Mouse (Mus musculus): ENCODE data around the gene Nfia. TPM values are rescaled to one million over a fixed set of nuclear protein-coding genes. Genes with fewer than 3 reads are reported as not detected.

Gene Nfia
- polyA plus RNA-seq, 1 experiment from 2014 or later, result 49.2 TPM

- Histone ChIP-seq H3K27me3 (ENCODE audit: control insufficient read depth, insufficient read depth, low read length) (no peaks in the 10 kb centered on the region), H3K4me3 (replicated peaks; ENCODE audit: low read length) (no peak overlapping the region), H3K36me3 (replicated peaks; ENCODE audit: control insufficient read depth, insufficient read depth) (no peaks in the 10 kb centered on the region), H3K9ac (no peak overlapping the region), H3K4me1 (replicated peaks; ENCODE audit: control insufficient read depth, insufficient read depth, low read length) (peaks cover 16% of the 10 kb centered on the region), H3K4me2 (replicated peaks) (no peak overlapping the region), H3K9me3 (ENCODE audit: control insufficient read depth, low read length) (no peaks in the 10 kb centered on the region), H3K27ac (no peak overlapping the region)
- ATAC-seq (ENCODE audit: low FRiP score) (no peak), DNase-seq (ENCODE audit: low spot score) (no peak)
- 89% methylated on average over 7 of the region's 7 CpGs for WGBS
Observed at GRCm38 (mm10) chr4:97814515-97814914, 42.0 kb downstream of the Nfia start.

GRCm38 (mm10) chr4:97816001-97816400 lies 43.5 kb downstream of the Nfia start:
- H3K27me3 ChIP-seq (ENCODE audit: control insufficient read depth, insufficient read depth, low read length), result no peaks in the 10 kb centered on the region
- no peak overlapping the region for H3K27ac ChIP-seq
- no peaks in the 10 kb centered on the region for H3K9me3 ChIP-seq (ENCODE audit: control insufficient read depth, low read length)
- DNase-seq (ENCODE audit: low spot score) (no peak), ATAC-seq (ENCODE audit: low FRiP score) (no peak)
- peaks cover 13% of the 10 kb centered on the region; the same call in 1 of the 2 replicates for H3K4me1 ChIP-seq (replicated peaks; ENCODE audit: control insufficient read depth, insufficient read depth, low read length)
- no peak overlapping the region for H3K4me3 ChIP-seq (replicated peaks; ENCODE audit: low read length)
- H3K36me3 ChIP-seq (replicated peaks; ENCODE audit: control insufficient read depth, insufficient read depth), result no peaks in the 10 kb centered on the region
- no peak overlapping the region for H3K9ac ChIP-seq
- H3K4me2 ChIP-seq (replicated peaks), result no peak overlapping the region

GRCm38 (mm10) chr4:97816753-97817152 lies 44.2 kb downstream of the Nfia start:
- DNase-seq (ENCODE audit: low spot score) (no peak), ATAC-seq (ENCODE audit: low FRiP score) (no peak)
- Histone ChIP-seq H3K4me3 (replicated peaks; ENCODE audit: low read length) (no peak overlapping the region), H3K9me3 (ENCODE audit: control insufficient read depth, low read length) (no peaks in the 10 kb centered on the region), H3K27ac (no peak overlapping the region), H3K4me2 (replicated peaks) (no peak overlapping the region), H3K9ac (no peak overlapping the region), H3K36me3 (replicated peaks; ENCODE audit: control insufficient read depth, insufficient read depth) (no peaks in the 10 kb centered on the region), H3K4me1 (replicated peaks; ENCODE audit: control insufficient read depth, insufficient read depth, low read length) (peaks cover 13% of the 10 kb centered on the region; the same call in 1 of the 2 replicates), H3K27me3 (ENCODE audit: control insufficient read depth, insufficient read depth, low read length) (no peaks in the 10 kb centered on the region)
- 81% methylated on average over 3 of the region's 3 CpGs for WGBS

GRCm38 (mm10) chr4:97817741-97818140 lies 45.2 kb downstream of the Nfia start:
- 74% methylated on average over 1 of the region's 1 CpGs for WGBS
- Histone ChIP-seq H3K9ac (no peak overlapping the region), H3K4me2 (replicated peaks) (no peak overlapping the region), H3K27me3 (ENCODE audit: control insufficient read depth, insufficient read depth, low read length) (no peaks in the 10 kb centered on the region), H3K9me3 (ENCODE audit: control insufficient read depth, low read length) (no peaks in the 10 kb centered on the region), H3K4me3 (replicated peaks; ENCODE audit: low read length) (no peak overlapping the region), H3K27ac (no peak overlapping the region), H3K4me1 (replicated peaks; ENCODE audit: control insufficient read depth, insufficient read depth, low read length) (peaks cover 13% of the 10 kb centered on the region; the same call in 1 of the 2 replicates), H3K36me3 (replicated peaks; ENCODE audit: control insufficient read depth, insufficient read depth) (no peaks in the 10 kb centered on the region)
- ATAC-seq (ENCODE audit: low FRiP score) (no peak), DNase-seq (ENCODE audit: low spot score) (no peak)

- DNase-seq (ENCODE audit: low spot score) (no peak), ATAC-seq (ENCODE audit: low FRiP score) (no peak)
- Histone ChIP-seq H3K27ac (no peak overlapping the region), H3K9ac (no peak overlapping the region), H3K4me1 (replicated peaks; ENCODE audit: control insufficient read depth, insufficient read depth, low read length) (peaks cover 20% of the 10 kb centered on the region), H3K27me3 (ENCODE audit: control insufficient read depth, insufficient read depth, low read length) (no peaks in the 10 kb centered on the region), H3K4me3 (replicated peaks; ENCODE audit: low read length) (no peak overlapping the region), H3K9me3 (ENCODE audit: control insufficient read depth, low read length) (no peaks in the 10 kb centered on the region), H3K36me3 (replicated peaks; ENCODE audit: control insufficient read depth, insufficient read depth) (no peaks in the 10 kb centered on the region), H3K4me2 (replicated peaks) (no peak overlapping the region)
- 71% methylated on average over 3 of the region's 3 CpGs for WGBS
Observed at GRCm38 (mm10) chr4:97818498-97818897, 46.0 kb downstream of the Nfia start.

- WGBS, result 83% methylated on average over 8 of the region's 8 CpGs
- Histone ChIP-seq H3K9me3 (ENCODE audit: control insufficient read depth, low read length) (no peaks in the 10 kb centered on the region), H3K4me3 (replicated peaks; ENCODE audit: low read length) (no peak overlapping the region), H3K36me3 (replicated peaks; ENCODE audit: control insufficient read depth, insufficient read depth) (no peaks in the 10 kb centered on the region), H3K4me1 (replicated peaks; ENCODE audit: control insufficient read depth, insufficient read depth, low read length) (peaks cover 22% of the 10 kb centered on the region), H3K27ac (no peak overlapping the region), H3K27me3 (ENCODE audit: control insufficient read depth, insufficient read depth, low read length) (no peaks in the 10 kb centered on the region), H3K4me2 (replicated peaks) (no peak overlapping the region), H3K9ac (no peak overlapping the region)
- no peak for ATAC-seq (ENCODE audit: low FRiP score)
- DNase-seq (ENCODE audit: low spot score), result no peak
Observed at GRCm38 (mm10) chr4:97819101-97819500, 46.6 kb downstream of the Nfia start.

- no peak overlapping the region for H3K4me2 ChIP-seq (replicated peaks)
- no peak overlapping the region for H3K4me3 ChIP-seq (replicated peaks; ENCODE audit: low read length)
- 71% methylated on average over 4 of the region's 4 CpGs for WGBS
- no peaks in the 10 kb centered on the region for H3K27me3 ChIP-seq (ENCODE audit: control insufficient read depth, insufficient read depth, low read length)
- H3K27ac ChIP-seq, result no peak overlapping the region
- H3K9me3 ChIP-seq (ENCODE audit: control insufficient read depth, low read length), result no peaks in the 10 kb centered on the region
- ATAC-seq (ENCODE audit: low FRiP score) (no peak), DNase-seq (ENCODE audit: low spot score) (no peak)
- no peak overlapping the region for H3K9ac ChIP-seq
- H3K36me3 ChIP-seq (replicated peaks; ENCODE audit: control insufficient read depth, insufficient read depth), result no peaks in the 10 kb centered on the region
- peaks cover 35% of the 10 kb centered on the region for H3K4me1 ChIP-seq (replicated peaks; ENCODE audit: control insufficient read depth, insufficient read depth, low read length)
Observed at GRCm38 (mm10) chr4:97820474-97821259, 48.1 kb downstream of the Nfia start.

- H3K4me3 ChIP-seq (replicated peaks; ENCODE audit: low read length), result no peak overlapping the region
- WGBS, result 86% methylated on average over 4 of the region's 4 CpGs
- peaks cover 32% of the 10 kb centered on the region for H3K4me1 ChIP-seq (replicated peaks; ENCODE audit: control insufficient read depth, insufficient read depth, low read length)
- no peak overlapping the region for H3K4me2 ChIP-seq (replicated peaks)
- H3K27ac ChIP-seq, result no peak overlapping the region
- no peak for DNase-seq (ENCODE audit: low spot score)
- H3K9ac ChIP-seq, result no peak overlapping the region
- ATAC-seq (ENCODE audit: low FRiP score), result no peak
- H3K36me3 ChIP-seq (replicated peaks; ENCODE audit: control insufficient read depth, insufficient read depth), result no peaks in the 10 kb centered on the region
- no peaks in the 10 kb centered on the region for H3K27me3 ChIP-seq (ENCODE audit: control insufficient read depth, insufficient read depth, low read length)
- no peaks in the 10 kb centered on the region for H3K9me3 ChIP-seq (ENCODE audit: control insufficient read depth, low read length)
Observed at GRCm38 (mm10) chr4:97821556-97822251, 49.2 kb downstream of the Nfia start.

GRCm38 (mm10) chr4:97823512-97823911 lies 51.0 kb downstream of the Nfia start:
- no peaks in the 10 kb centered on the region for H3K36me3 ChIP-seq (replicated peaks; ENCODE audit: control insufficient read depth, insufficient read depth)
- DNase-seq (ENCODE audit: low spot score), result no peak
- H3K27me3 ChIP-seq (ENCODE audit: control insufficient read depth, insufficient read depth, low read length), result no peaks in the 10 kb centered on the region
- no peaks in the 10 kb centered on the region for H3K9me3 ChIP-seq (ENCODE audit: control insufficient read depth, low read length)
- 82% methylated on average over 6 of the region's 6 CpGs for WGBS
- ATAC-seq (ENCODE audit: low FRiP score), result no peak
- peaks cover 26% of the 10 kb centered on the region for H3K4me1 ChIP-seq (replicated peaks; ENCODE audit: control insufficient read depth, insufficient read depth, low read length)
- H3K9ac ChIP-seq, result no peak overlapping the region
- no peak overlapping the region for H3K27ac ChIP-seq
- no peak overlapping the region for H3K4me3 ChIP-seq (replicated peaks; ENCODE audit: low read length)
- no peak overlapping the region for H3K4me2 ChIP-seq (replicated peaks)
